8 mouse cellular contexts compared by ENCODE assay signal in genomic region chr12:54205195-54205594, GRCm38 (mm10). TPM values are rescaled to one million over a fixed set of nuclear protein-coding genes. Genes with fewer than 3 reads are reported as not detected.
A peak's percentile ranks its signal among the peaks of the same experiment; 100 is the strongest.
DNase-seq lines count a peak whose midpoint lies in the region; ATAC-seq lines count a peak whose summit lies in the region.
"Had no signal": no experiment of that assay in that cellular context is flagged by ENCODE, and none has a peak within 500 bp of the region (broad histone marks: within the 10 kb centered on the region; RNA-seq: fewer than 3 reads in every experiment).

No protein-coding gene starts in this region.

- no peaks in the 10 kb centered on the region for H3K27me3 ChIP-seq in intestine, embryonic 14.5 days (replicated peaks; ENCODE audit: control insufficient read depth, insufficient read depth, low read length)

- peaks cover 19% of the 10 kb centered on the region for H3K4me1 ChIP-seq in intestine, embryonic 14.5 days (replicated peaks; ENCODE audit: control insufficient read depth, insufficient read depth, low read length)

- peak; percentile 46; the same call in 1 of the 2 replicates for ATAC-seq in common myeloid progenitor, adult 5-6 weeks (replicated peaks; ENCODE audit: low read depth, poor library complexity, severe bottlenecking)
- 0 out of 2 replicates have a peak, but pooled peaks have one; percentile 26 for ATAC-seq in intestine, embryonic 14.5 days (replicated peaks; ENCODE audit: low FRiP score, low TSS enrichment, low read depth)

- DNase-seq in urinary bladder, postnatal 25 days (ENCODE audit: low spot score), result peak; percentile 50
- no peak for DNase-seq in urinary bladder, postnatal 4 days (ENCODE audit: low spot score in 2 of 2)
- DNase-seq in intestine, embryonic 14.5 days (ENCODE audit: low spot score), result no peak
- DNase-seq in lung, postnatal 10 days, result peak; percentile 83
- DNase-seq in thymus, adult 18-20 months, result peak; percentile 37 to 49
- DNase-seq in layer of hippocampus, postnatal 36 days, result no peak

- H3K36me3 ChIP-seq in intestine, embryonic 14.5 days (ENCODE audit: control insufficient read depth, insufficient read depth, low read length), result no peaks in the 10 kb centered on the region
- H3K36me3 ChIP-seq: limb, embryonic 12.5 days had no signal

- H3K4me3 ChIP-seq in intestine, embryonic 14.5 days (ENCODE audit: low read depth, low read length), result no peak overlapping the region
- H3K4me3 ChIP-seq: limb, embryonic 12.5 days had no signal

- WGBS in intestine, embryonic 14.5 days, result 6% methylated on average over 1 of the region's 1 CpGs

- no peak overlapping the region for H3K9ac ChIP-seq in intestine, embryonic 14.5 days (ENCODE audit: low read length)
- H3K9ac ChIP-seq: limb, embryonic 12.5 days had no signal

- no peak overlapping the region for H3K27ac ChIP-seq in intestine, embryonic 14.5 days (ENCODE audit: low read depth)
- H3K27ac ChIP-seq: limb, embryonic 12.5 days had no signal

- no peak overlapping the region for H3K4me2 ChIP-seq in intestine, embryonic 14.5 days (ENCODE audit: low read length)
- H3K4me2 ChIP-seq: limb, embryonic 12.5 days had no signal

- no peaks in the 10 kb centered on the region for H3K9me3 ChIP-seq in intestine, embryonic 14.5 days (ENCODE audit: control insufficient read depth, low read length)
- H3K9me3 ChIP-seq: limb, embryonic 12.5 days had no signal

RNA-seq across cellular contexts. Expression of gene Egln3, which starts 1.5 kb away (rescaled TPM):
- 18.4 and 30.1 TPM in 2 replicates for total RNA-seq in common myeloid progenitor, adult 5-6 weeks (2017)
- 44.9 and 48.1 TPM in 2 replicates for polyA plus RNA-seq in intestine, embryonic 14.5 days (2014; fragmentation: Nextera tagmentation; extraction: Ambion mirVana)
- 1 to 10 TPM; 4.9 to 5.2 TPM for total RNA-seq in layer of hippocampus, postnatal 36 days (2021)

Comparison
In these comparisons a context has a peak if more than half of its experiments do, and no peak if none do; other contexts are left out.
1. DNase-seq: peak in urinary bladder, postnatal 25 days (single experiment), lung, postnatal 10 days (single experiment) and thymus, adult 18-20 months (2 of 2); none in urinary bladder, postnatal 4 days (0 of 2), intestine, embryonic 14.5 days (single experiment) and layer of hippocampus, postnatal 36 days (0 of 2).